Mouse (Mus musculus) hindbrain, embryonic 15.5 days (tissue): ENCODE measurements at regions not wholly inside any gene's neighbourhood (a gene's known extent, or its start where the extent isn't known, plus 50 kb on each side); places are given as distances from the start of the nearest gene placed in this dataset.

Experiments
- ATAC-seq: fragments of 200-750 bp; cut with Nextera tagmentation; 2 replicates; pipeline ENCODE4 v1.8.0; 2017; ENCODE audit warnings: low read depth, moderate number of reproducible peaks, moderate TSS enrichment; ENCODE audit not compliant: low FRiP score
- H3K27ac ChIP-seq: fragments of 300-500 bp; sonication (generic); replicated peaks from 2 replicates; pipeline ENCODE4 v1.5.1; 2015; ENCODE audit warnings: mild to moderate bottlenecking, inconsistent platforms
- H3K27me3 ChIP-seq: fragments of 300-500 bp; sonication (generic); 2 replicates; pipeline ENCODE4 v1.6.1; 2015; ENCODE audit warnings: control low read depth, inconsistent platforms
- H3K36me3 ChIP-seq: fragments of 300-500 bp; sonication (generic); 2 replicates; pipeline ENCODE4 v1.6.1; 2015; ENCODE audit warnings: control low read depth, inconsistent platforms
- H3K4me1 ChIP-seq: fragments of 300-500 bp; sonication (generic); replicated peaks from 2 replicates; pipeline ENCODE4 v1.6.1; 2015; ENCODE audit warnings: control low read depth, inconsistent platforms
- H3K4me2 ChIP-seq: fragments of 300-500 bp; sonication (generic); 2 replicates; pipeline ENCODE4 v1.6.1; 2015; ENCODE audit warnings: moderate library complexity, mild to moderate bottlenecking, inconsistent platforms
- H3K4me3 ChIP-seq: fragments of 300-500 bp; sonication (generic); 2 replicates; pipeline ENCODE4 v1.5.1; 2015; ENCODE audit warnings: mild to moderate bottlenecking, inconsistent platforms
- H3K9ac ChIP-seq: fragments of 300-500 bp; sonication (generic); 2 replicates; pipeline ENCODE4 v1.6.1; 2015; ENCODE audit warnings: inconsistent platforms
- H3K9me3 ChIP-seq: fragments of 300-500 bp; sonication (generic); 2 replicates; pipeline ENCODE4 v1.6.1; 2016; ENCODE audit warnings: control low read depth, inconsistent platforms
- WGBS: fragments of 180-500 bp; shearing (Covaris S2); methylation state at CpG from one replicate; pipeline ENCODE4 v1.1.7; 2015; 5-methylcytosine and 5-hydroxymethylcytosine counted together

- no peak overlapping the region for H3K9ac ChIP-seq
- H3K9me3 ChIP-seq = no peaks in the 10 kb centered on the region
- no peak overlapping the region for H3K4me2 ChIP-seq
- H3K4me1 ChIP-seq = no peaks in the 10 kb centered on the region
- no peak overlapping the region for H3K27ac ChIP-seq
- ATAC-seq = no peak
- no peaks in the 10 kb centered on the region for H3K36me3 ChIP-seq
- no peaks in the 10 kb centered on the region for H3K27me3 ChIP-seq
- WGBS = 45% methylated on average over 2 of the region's 2 CpGs
- H3K4me3 ChIP-seq = no peak overlapping the region
Measured at GRCm38 (mm10) chr5:43439191-43439590, 76.1 kb upstream of the C1qtnf7 start.

- Histone ChIP-seq H3K9ac (no peak overlapping the region), H3K36me3 (no peaks in the 10 kb centered on the region), H3K27me3 (no peaks in the 10 kb centered on the region), H3K4me2 (no peak overlapping the region), H3K4me1 (no peaks in the 10 kb centered on the region), H3K4me3 (no peak overlapping the region), H3K9me3 (no peaks in the 10 kb centered on the region), H3K27ac (no peak overlapping the region)
- no peak for ATAC-seq
- WGBS = 73% methylated on average over 3 of the region's 3 CpGs
Measured at GRCm38 (mm10) chr5:43441306-43441705, 74.0 kb upstream of the C1qtnf7 start.

GRCm38 (mm10) chr5:43444582-43445214 lies 70.6 kb upstream of the C1qtnf7 start:
- Histone ChIP-seq H3K4me3 (no peak overlapping the region), H3K9me3 (no peaks in the 10 kb centered on the region), H3K27me3 (no peaks in the 10 kb centered on the region), H3K9ac (no peak overlapping the region), H3K36me3 (no peaks in the 10 kb centered on the region), H3K4me2 (no peak overlapping the region), H3K27ac (no peak overlapping the region), H3K4me1 (no peaks in the 10 kb centered on the region)
- 0 out of 2 replicates have a peak, but pooled peaks have one; percentile 27 for ATAC-seq
- 45% methylated on average over 3 of the region's 3 CpGs for WGBS

GRCm38 (mm10) chr5:43445620-43446019 lies 69.7 kb upstream of the C1qtnf7 start:
- ATAC-seq = no peak

GRCm38 (mm10) chr5:43446295-43446694 lies 69.0 kb upstream of the C1qtnf7 start:
- Histone ChIP-seq H3K4me3 (no peak overlapping the region), H3K9me3 (no peaks in the 10 kb centered on the region), H3K4me2 (no peak overlapping the region), H3K36me3 (no peaks in the 10 kb centered on the region), H3K4me1 (no peaks in the 10 kb centered on the region), H3K27me3 (no peaks in the 10 kb centered on the region), H3K27ac (no peak overlapping the region), H3K9ac (no peak overlapping the region)
- ATAC-seq = no peak

More at GRCm38 (mm10) chr5:43445620-43446019, 69.7 kb upstream of the C1qtnf7 start:
- Histone ChIP-seq H3K27me3 (no peaks in the 10 kb centered on the region), H3K4me2 (no peak overlapping the region), H3K36me3 (no peaks in the 10 kb centered on the region), H3K9ac (no peak overlapping the region), H3K27ac (no peak overlapping the region), H3K4me1 (no peaks in the 10 kb centered on the region), H3K4me3 (no peak overlapping the region), H3K9me3 (no peaks in the 10 kb centered on the region)

GRCm38 (mm10) chr5:43456018-43456417 lies 59.3 kb upstream of the C1qtnf7 start:
- no peaks in the 10 kb centered on the region for H3K4me1 ChIP-seq
- H3K36me3 ChIP-seq = no peaks in the 10 kb centered on the region
- no peak for ATAC-seq
- H3K9me3 ChIP-seq = no peaks in the 10 kb centered on the region
- H3K4me3 ChIP-seq = no peak overlapping the region
- WGBS = 88% methylated on average over 3 of the region's 3 CpGs
- no peaks in the 10 kb centered on the region for H3K27me3 ChIP-seq
- H3K27ac ChIP-seq = no peak overlapping the region
- no peak overlapping the region for H3K4me2 ChIP-seq
- no peak overlapping the region for H3K9ac ChIP-seq

- H3K9ac ChIP-seq = no peak overlapping the region
- no peaks in the 10 kb centered on the region for H3K36me3 ChIP-seq
- H3K4me2 ChIP-seq = no peak overlapping the region
- ATAC-seq = no peak
- no peak overlapping the region for H3K27ac ChIP-seq
- 91% methylated on average over 7 of the region's 7 CpGs for WGBS
- no peaks in the 10 kb centered on the region for H3K4me1 ChIP-seq
- H3K27me3 ChIP-seq = no peaks in the 10 kb centered on the region
- H3K4me3 ChIP-seq = no peak overlapping the region
- no peaks in the 10 kb centered on the region for H3K9me3 ChIP-seq
Measured at GRCm38 (mm10) chr5:43457725-43458124, 57.6 kb upstream of the C1qtnf7 start.

- Histone ChIP-seq H3K36me3 (no peaks in the 10 kb centered on the region), H3K4me3 (no peak overlapping the region), H3K27ac (no peak overlapping the region), H3K4me1 (no peaks in the 10 kb centered on the region), H3K9ac (no peak overlapping the region), H3K27me3 (no peaks in the 10 kb centered on the region), H3K9me3 (no peaks in the 10 kb centered on the region), H3K4me2 (no peak overlapping the region)
- 87% methylated on average over 1 of the region's 1 CpGs for WGBS
- no peak for ATAC-seq
Measured at GRCm38 (mm10) chr5:43461987-43462715, 53.2 kb upstream of the C1qtnf7 start.
